Mouse (Mus musculus) cerebellum, adult 9-11 months (tissue): ENCODE measurements around the gene Gm13090.

Experiments
- DNase-seq: peaks from one replicate; pipeline ENCODE4 v3.0.0; 2022

The Gm13090 gene

DNA sequence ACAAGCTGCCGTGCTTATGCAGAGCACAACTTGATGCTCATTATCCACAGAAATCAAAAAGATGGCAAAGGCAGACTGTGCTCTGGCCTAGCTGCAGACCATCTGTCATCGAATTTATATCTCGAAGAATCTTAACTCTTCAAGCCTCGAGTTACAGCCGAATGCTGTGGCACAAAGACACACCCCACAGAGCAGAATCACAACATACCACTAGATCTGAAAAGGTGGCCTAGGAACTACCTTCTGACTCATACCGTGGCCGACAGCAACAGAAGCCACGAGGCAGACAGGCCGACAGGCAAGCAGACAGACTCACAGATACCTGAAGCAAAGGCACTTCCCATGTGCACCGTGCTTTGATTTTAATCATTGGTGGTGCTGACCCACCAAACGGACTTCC is 14.3 kb downstream of the Gm13090 start:
- peak; percentile 69 for DNase-seq

DNA sequence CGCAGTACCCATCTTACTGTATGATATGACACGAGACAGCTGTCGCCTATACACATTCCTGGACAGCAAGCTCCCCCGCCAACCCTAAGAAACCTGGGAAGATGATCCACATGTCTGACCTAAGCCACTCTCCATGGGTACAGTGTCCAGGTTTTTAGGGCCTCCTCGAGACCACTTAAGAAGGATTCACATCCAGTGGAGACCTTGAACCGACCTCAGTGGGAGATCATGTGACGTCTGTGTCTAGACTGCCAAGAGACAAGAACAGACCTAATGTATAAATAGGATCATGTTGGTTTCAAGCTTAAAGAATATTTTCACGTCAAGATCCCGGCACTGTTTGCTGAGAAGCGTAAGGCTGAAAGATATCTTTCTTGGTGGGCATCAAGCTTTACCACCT is 14.8 kb downstream of the Gm13090 start:
- DNase-seq: peak; percentile 47

DNA sequence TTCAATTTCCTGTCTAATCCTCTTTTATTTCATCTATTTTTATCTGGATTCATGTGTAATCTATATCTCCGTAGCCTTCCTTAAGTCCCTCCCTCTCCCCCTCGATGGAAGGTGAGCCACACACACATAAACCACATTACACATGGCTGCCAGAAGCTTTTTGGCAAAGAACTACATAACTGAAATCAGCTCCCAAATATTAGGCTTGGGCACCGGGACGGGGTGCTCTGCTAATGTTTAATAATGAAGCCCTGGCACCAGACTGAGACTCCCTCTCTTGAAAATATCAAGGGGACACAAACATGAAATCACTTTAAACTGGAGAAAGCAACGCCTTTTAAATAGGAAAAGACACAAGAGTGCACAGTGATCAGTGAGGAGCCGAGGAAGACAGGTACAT is 16.5 kb downstream of the Gm13090 start:
- DNase-seq: peak; percentile 50

DNA sequence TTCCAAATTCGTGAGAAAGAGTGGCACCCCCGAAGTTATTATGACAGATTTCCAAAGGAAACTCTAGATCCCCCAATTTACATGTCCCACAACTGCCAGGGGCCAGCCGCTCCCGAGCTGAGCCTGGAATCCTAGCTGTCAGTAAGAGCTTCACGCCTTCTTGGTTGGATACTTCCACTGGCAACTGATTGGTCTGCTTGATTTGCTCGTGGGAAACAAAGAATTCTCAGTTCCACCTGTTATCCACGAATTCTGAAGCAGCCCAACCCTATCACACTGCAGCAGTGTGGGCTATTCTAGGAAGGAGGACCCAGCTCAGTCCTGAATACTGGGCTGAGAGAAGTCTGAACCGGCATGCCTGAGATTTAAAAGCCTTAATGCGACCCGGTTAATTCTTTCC is 17.1 kb downstream of the Gm13090 start:
- peak; percentile 39 for DNase-seq

DNA sequence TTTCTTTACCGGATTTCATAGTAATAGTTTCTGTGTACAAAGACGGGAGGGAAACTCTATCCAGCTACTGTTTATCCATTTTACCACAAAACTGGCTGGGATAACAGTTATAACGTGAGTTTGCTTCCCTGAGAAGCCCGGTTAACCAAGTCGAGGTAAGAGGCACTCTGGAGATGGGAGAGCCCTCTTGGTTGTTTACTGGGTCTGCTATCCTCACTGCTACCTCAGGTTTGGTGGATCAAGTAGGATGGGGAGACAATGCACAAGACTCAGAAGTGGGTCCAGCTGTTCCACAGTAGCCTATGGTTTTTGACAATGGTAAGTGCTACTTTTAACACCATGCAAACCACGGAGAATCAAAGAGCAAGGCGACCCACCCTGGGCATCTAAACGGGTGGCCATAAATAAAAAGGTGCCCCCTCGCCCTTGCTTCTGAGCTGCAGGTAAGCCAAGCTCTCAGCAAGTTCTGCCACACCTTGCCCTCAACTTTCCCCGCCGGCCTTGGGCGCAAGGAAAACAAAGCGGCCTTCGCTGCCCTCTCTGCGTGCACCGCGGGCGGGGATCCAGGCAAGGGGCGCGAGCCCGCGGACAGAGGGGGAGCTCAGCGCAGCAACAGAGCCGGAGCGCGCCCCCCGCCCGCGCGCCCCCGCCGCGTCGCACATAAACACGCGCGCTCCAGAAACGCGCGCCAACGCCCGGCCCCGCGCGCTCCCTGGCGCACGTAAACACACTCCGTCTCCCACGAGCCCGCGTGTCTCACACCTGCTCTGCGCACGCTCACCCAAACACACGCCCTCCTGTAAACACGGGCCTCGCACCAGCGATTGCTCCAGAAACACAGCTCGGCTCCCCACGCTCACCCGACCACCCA is 18.0 kb downstream of the Gm13090 start:
- DNase-seq: peak; percentile 80

DNA sequence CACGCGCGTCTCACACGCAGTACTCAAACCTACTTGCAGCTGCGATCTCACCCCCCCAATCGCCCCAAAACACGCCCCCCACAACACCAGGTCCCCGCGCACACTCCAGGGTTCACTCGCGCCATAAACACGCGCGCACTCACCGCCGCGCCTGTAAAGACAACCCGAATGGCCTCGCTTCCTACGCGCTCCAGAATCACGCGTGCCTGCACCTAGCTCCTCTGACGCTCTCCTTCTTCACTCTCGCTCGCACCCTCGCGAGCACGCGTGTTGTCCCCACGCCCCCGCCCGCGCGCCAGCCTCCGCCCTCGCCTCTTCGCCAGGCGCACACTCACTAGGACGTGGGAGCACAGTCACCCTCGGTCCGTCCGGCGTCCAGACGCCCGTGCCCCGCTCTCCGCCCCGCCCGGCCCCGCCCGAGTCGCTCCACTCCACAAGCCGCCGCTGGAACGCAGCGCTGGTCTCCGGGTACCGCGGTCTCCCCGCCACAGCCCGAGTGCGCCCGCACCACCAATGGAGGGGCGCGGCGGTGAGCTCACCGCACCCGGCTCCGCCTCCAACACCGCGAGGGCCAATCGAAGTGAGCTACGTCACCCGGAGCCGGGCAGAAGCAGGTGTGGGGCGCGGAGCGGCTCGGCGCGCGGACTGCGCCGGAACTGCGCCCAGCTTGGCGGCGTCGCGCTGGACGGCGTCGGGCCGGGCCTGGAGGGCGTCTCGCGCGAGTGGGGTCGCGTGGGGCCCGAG is 18.8 kb downstream of the Gm13090 start:
- peak; percentile 93 for DNase-seq

DNA sequence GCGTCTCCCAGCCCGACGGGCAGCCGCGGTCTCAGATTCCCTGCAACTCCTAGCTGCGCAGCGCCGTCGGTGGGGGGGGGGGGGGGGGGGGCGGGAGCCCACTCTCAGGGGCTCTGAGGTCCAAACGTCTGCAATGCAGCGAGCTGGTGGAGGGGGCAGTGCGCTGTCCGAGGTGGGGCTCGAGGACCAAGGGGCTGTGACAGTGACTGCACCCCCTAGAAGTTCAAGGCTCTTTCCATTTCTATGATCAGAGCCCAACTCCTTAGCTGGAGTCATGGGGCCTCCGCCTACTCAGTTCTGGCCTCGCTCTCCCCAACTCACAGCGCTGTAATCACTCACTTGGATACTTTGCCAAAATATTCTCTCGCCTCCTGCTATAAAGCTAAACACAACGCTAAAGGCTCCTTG is 19.5 kb downstream of the Gm13090 start:
- peak; percentile 65 for DNase-seq

DNA sequence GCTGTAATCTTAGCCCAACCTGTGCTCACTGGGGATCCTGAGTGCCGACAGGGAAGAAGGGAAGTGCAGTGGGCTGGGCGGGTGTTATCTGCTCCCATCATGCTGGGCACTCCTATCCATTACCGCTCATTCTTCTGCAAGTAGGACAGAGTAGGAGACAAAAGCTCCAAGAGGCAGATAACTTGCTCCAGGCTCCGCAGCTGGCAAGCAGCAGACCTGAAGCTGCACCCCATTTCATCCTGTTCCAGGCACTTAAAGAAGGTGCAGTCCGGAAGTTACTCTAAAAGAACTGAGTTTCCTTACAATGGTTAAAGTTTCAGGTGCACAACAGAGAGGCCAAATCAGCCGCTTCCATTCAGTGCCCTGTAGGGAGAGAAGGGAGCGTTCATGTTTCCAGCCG is 21.9 kb downstream of the Gm13090 start:
- DNase-seq: no peak

DNA sequence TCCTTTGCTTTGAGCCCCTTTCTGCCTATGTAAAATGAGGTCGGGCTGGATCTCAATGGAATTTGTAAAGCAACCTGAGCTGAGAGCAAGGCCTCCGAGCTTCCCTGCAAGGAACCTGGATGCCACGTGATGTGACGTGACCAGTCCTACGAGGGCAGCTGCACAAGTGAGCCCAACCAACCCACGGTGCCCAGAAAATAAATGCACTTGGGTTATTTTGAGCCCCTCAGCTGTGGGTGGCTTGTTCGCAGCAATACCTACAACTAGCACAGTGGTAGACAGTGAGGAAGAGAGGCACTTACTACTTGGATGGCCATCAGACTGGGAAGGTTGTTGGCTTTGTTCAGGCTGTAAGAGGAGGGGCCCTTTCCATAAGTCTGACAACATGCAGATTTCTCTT is 25.2 kb downstream of the Gm13090 start:
- no peak for DNase-seq

DNA sequence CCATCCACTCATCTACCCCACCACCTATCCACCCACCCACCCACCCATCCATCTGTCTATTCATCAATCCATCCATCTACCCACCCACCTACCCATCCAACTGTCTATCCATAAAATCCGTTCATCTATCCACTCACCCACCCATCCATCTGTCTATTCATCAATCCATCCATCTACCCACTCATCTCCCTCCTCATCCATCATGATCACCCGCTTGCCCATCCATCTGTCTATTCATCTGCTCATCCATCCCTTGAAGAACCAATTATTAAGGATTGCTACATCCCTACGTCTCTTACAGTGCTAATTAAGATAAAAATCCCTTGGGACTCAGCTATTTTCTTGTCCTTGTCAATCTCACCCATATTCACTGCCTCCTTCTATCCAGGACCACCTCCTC is 29.5 kb downstream of the Gm13090 start:
- DNase-seq: no peak

DNA sequence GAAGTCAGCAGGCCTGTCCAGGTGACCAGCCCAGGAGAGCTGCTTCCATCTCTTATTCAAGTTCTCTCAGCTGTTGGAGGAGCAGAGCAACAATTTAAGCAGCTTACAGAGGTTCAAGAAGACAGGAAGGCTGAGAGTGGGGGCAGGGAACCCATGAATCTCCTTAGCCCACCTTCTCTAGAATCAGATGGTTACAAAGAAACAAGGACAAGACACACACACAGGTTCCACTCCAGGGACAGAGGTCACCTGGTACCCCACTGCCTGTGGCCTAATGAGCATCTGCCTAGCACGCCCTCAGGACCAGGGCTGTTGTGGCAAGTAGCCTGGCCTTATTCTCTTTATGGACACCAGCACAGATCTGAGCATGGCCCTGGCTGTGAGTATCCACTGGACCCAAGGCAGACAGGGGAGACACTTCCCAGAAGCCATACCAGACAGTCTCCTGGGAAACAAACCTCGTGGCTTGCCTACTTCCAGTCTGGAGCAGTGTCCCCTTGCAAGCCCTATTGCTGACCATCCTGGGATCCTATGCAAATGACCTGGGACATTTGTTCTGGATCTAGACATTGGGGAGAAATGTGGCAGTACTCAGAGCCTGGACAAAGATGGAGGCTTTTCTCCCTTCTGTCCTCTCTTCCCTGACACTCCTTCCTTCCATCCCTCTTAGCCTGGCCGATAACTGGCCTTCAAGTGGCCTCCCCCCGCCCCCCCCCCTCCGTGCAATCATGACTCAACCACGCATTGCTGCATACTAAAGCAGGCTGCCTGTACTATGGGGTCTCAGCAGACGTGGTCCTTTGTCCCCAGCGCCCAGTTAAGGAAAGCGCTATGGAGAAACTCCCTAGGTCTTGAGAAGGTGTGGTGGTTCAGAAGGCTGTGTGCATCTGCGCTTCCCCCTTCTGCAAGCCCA is 38.5 kb downstream of the Gm13090 start:
- DNase-seq: no peak

DNA sequence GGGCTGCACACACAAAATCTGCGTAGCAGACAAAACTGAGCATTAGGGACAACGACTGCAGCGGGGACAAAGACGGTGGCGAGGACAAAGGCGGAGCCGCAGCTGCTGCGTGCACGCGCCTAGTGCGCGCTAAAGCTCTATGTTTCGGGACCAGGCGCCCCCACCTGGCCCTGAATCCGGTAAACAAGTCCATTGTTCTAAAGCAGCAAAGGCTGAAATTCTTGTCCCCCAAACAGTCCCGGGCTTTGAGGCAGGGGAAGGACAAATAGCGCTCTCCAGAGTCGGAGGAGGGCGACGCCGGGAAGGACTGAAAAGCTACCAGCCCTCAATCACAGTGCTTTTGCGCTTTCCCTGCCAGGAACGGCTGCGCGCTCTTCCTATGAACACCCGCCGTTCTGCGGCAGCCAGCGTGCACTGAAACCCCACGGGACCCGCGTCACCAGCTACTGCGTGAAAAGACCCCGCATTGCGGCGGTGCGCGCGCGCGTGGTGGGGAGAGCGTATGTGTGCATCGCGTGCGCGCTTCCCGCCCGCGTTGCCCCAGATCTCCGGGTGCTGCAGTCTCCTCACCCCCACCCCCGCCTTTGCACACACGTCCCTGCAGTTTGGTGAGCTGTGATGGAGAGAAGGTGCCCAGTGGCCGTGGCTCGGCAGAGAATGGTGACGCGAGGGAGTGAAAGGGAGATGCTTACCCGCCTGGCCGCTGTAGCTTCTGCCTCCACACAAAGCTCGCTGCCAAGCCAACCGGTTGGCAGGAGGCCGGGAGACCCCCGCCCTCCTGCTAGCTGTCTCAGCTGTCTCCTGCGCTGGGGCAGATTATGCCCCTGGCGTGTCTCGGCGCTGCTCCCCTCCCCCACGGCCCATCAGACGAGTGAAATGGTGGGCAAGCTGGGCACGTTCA is 39.5 kb downstream of the Gm13090 start:
- peak; percentile 94 for DNase-seq

DNA sequence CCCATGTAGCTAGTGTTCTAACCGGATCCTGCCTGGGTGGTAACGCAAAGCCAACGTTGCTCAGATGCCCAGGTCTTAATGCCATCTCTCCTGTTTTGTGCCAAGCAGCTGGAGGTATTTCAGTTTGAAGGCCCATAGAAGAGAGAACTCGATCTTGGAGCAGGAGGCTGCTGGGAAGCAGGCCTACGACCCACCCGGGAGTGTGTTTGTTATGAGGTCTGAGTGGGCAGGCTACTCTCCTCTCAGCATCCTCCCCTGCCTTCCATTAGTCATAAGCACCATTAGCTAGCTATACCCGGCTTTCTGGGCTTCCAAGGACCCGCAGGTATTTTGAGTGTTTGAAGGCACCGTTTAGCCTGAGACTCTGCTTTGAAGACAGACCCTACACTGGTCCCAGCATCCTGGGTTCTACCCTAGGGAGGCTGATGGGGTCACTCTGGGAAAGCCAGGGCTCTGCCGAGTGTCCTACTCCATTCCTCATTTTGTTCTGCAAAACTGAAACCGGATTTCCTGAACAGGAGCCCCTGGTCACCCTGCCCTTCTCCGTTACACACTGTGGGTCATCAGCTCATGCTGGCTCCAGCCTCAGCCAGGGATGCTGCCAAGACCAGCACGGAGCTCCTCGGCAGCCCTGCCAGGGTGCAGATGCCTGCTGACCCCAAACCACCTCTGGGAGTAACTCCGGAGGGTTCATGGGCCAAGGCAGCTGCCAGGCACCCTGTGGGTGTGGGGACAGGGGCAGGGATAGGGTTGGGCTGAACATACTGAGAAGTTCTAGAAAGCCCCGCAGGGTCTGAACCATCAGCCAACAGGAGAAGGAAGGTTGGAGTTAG is 40.6 kb downstream of the Gm13090 start:
- DNase-seq: peak; percentile 70

DNA sequence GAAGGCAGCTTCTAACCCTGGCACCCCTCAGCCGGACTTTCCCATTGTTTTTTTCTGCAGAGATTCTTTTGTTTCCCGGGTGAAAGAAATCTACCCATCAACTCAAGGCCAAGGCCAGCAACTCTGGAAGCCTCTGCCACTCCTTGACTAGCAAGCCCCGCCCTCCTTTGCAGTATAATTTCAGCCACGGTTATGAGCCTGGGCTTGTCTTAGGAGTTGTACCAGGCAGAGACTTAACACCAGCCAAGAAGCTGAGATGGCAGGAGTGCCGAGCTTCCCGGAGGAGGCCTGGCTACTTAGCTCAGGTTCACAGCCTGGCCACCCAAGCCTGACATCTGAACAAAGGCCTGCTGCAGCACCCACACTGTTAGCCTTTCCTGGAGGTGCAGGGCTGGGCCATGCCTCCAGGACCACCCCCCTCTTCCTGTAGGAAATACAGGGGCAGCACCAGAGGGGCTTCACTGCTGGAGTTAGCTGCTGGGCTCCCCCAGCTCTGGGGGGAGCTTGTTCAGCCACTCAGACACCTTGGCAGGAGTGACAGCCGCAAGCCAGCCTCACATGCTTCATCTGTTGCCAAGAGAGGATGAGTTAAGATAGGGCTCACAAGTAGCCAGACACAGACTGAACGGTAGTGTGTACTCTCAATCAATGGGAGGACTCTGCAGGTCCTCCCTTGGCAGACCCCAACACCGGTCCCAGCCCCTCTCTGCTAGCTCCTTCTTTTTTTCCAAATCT is 41.6 kb downstream of the Gm13090 start:
- DNase-seq: peak; percentile 51

DNA sequence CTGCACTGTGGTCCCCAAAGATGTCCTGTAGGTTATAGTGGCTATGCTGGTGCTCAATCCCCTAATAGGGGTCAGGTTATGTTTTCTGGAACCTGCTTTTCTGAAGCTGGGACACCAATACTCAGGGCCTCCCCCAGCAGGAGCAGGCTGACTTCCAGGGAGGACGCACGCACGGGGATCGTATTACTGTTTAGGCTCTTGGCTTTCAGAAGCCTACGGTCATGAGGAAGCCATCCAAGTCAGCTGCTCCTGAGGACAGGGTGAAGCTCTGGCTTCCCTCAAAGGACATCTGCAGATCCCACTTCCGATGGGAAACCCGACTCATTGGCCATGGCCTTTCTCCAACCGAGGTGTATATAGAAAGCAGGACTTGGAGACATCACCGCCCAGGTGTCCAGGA is 43.1 kb downstream of the Gm13090 start:
- peak; percentile 48 for DNase-seq

DNA sequence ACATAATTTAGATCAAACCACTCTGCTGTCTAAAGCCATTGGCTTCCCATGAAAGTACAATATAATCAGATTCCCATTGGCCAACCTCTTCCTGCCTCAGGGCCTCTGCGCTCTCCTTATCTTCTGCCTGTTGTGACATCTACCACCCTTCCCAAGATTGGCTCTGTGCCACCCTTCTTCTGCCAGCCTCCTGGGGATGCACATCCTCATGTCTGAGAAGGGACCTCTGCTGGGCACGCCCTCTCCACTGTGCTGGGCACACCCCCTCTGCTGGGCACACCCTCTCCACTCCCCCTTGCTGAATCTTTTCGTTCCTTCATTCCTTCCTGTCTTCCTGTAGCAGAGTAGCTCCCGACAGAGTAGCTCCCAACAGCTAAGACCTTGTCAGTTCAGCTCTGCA is 44.4 kb downstream of the Gm13090 start:
- DNase-seq: peak; percentile 53

DNA sequence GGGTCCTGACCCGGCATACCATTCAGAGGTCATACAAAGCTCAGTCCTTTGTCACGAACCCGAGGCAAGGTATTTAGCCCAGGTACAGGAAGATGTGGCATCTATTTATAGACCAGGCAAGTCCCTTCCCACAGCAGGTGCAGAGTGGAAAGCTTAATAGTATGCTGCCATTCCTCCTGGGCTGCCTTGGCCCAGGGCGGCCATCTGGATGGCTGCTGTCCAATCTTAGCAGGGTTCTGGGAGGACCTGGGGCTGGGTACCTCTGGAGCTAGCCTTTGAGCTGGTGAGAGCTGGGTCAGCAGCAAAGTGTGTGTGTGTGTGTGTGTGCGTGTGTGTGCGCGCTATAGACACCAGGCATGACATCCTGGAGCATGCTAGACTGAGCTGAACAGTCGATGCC is 46.1 kb downstream of the Gm13090 start:
- peak; percentile 59 for DNase-seq

DNA sequence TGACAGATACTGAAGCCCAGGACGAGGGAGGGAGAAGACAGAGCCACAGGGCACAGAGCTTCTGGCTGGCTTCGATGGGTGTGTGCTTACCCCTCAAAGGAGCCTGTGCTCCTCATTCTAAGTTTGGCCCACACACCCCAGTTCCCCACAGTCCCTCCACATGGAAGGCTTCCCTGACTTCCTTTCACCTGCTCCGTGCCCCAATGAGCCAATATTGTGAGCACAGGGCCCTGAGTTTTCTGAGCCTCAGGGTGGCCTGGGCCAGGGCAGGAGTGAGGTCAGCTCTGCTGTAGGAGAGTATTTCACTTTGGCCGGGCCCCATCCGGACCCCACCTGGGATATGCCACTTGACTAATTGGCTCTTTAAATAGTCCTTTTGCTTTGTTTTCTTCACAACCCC is 48.3 kb downstream of the Gm13090 start:
- DNase-seq: peak; percentile 59

DNA sequence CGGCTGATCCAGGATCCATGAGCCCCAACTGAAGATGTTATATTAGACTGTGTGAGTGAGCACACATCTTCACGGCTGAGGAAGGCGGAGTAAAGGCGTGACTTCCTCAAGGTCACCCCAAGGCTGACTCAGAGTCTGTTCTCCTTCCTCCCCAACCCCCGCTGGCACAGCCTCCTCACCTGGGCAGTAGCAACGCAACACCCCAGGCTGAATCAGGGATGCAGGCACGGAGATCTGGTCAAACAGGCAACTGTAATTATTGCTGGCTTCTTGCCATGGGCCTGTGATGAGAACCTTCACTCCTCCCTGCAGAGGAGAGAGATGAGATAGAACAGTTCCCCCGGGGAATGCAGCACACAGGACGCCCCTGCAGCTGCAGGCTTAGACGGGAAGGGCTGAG is 48.8 kb downstream of the Gm13090 start:
- peak; percentile 81 for DNase-seq

DNA sequence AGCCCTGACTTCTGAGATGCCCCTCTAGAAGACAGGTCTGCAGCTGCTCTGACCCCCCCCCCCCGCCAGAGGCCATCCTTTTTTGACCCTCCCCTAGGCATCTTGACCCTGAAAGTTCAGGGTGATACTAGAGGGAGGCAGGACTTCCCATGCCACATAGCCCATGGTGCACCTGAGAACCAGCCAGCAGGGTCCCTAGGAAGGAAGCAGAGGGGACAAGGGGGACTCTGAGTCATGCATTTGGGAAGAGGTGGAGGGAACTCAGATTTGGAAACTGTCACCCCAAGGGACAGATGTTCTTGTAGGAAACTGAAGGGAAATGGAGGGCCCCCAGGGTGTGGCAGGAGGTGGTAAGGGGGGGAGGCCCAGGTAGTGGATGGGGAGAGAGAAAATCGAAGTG is 49.2 kb downstream of the Gm13090 start:
- peak; percentile 67 for DNase-seq
